Mouse (Mus musculus) thymus, postnatal 25 days (tissue): ENCODE results near the gene Pcnt.

Experiments used
- DNase-seq: peaks from one replicate; pipeline ENCODE4 v3.0.0; 2022

Gene Pcnt

DNA sequence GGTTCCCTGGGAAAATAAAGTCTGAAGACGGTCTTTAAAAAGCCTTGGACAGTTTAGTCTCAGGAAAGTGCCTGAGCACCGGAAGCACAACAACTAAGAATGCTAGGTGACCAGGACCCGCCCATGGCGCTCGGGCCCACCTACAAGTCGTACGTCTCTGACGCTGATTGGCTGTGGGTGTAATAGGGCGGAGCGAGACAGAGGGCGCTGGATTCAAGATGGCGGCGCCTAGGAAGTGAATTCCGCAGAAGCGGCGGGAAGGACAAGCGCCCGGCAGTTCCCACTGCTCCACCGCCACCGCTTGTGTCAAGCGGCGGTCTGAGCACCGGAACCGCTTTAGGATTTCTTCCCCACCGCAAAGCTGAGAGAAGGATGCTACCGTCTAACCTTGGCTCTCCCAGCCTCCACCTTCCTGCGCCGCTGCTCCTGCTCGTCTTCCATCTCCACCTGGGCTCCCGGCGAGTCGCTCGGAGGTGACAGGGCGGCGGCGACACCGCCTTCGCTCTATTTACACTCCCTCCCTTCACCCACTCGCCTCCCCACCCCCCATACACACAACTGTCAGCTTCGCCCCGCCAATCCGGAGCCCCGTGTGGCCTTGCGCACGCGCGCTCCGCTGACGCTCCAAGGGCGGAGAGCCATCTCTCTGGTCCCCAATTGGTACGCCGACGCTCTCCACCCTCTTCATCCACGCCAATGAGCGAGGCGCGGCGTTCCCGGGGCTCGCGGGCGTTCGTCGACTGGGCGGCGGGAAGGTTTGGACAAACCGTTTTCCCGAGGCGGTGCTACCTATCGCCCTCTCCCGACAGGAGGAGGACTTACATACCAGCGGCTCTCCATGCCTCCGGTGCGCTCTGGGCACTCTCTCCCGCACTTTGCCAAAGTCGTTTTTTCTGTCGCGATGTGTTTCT lies at the start of gene Pcnt:
TSS of gene Pcnt (minus strand) at position 609 of the 911 bp plus-strand sequence.
- DNase-seq = peak; percentile 98

DNA sequence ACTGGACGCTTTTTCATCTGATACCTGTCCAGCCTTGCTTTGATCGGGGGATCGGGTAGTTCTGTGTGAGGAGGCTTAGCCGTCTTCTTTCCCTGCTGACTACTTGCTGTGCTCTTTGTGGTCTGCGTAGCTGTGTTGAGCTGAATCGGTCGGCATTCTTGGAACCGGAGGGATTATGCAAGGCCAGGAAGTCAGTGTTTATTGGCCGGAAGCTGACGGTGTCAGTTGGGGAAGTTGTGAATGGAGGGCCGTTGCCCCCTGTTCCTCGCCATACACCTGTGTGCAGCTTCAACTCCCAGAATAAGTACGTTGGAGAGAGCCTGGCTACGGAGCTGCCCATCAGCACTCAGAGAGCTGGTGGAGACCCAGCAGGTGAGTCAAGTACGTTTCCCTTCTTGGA lies 46.6 kb upstream of the Pcnt start:
- DNase-seq = no peak

GRCm38 (mm10) chr10:76488265-76488664 lies 45.7 kb upstream of the Pcnt start:
- no peak for DNase-seq

- DNase-seq = no peak
Observed at GRCm38 (mm10) chr10:76486302-76486701, 43.7 kb upstream of the Pcnt start.

- no peak for DNase-seq
Observed at GRCm38 (mm10) chr10:76481480-76481879, 38.9 kb upstream of the Pcnt start.

DNA sequence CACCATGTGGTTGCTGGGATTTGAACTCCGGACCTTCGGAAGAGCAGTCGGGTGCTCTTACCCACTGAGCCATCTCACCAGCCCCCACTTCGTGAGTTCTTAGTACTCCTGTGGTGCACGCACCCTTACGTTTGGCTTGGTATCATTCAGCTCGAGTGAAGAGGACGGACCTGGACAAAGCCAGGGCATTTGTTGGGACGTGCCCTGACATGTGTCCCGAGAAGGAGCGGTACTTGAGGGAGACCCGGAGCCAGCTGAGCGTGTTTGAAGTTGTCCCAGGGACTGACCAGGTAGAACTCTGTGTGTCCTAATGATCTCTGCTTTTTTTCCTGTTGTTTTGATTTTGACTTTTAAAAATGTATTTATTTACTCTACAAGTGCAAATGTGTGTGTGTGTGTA lies 38.3 kb upstream of the Pcnt start:
- no peak for DNase-seq

DNA sequence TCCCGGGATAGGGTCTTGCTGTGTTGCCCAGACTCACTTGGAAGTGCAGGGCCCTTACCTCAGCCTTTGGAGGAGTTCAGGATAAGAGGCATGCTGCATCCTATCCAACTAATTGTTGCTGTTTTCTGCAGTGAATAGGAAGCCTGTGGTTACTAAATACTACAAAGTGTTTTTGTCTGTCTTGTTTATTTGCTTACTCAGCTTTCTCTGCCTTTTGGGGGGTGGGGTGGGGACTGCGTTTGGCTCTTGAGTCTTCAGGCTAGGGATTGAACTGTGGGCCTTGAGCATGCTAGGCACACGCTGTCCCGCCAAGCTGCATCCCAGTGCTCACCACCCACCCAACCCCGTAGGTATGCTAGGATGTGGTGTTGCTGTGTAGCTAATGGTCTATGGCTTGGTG lies 31.2 kb upstream of the Pcnt start:
- DNase-seq = no peak

DNA sequence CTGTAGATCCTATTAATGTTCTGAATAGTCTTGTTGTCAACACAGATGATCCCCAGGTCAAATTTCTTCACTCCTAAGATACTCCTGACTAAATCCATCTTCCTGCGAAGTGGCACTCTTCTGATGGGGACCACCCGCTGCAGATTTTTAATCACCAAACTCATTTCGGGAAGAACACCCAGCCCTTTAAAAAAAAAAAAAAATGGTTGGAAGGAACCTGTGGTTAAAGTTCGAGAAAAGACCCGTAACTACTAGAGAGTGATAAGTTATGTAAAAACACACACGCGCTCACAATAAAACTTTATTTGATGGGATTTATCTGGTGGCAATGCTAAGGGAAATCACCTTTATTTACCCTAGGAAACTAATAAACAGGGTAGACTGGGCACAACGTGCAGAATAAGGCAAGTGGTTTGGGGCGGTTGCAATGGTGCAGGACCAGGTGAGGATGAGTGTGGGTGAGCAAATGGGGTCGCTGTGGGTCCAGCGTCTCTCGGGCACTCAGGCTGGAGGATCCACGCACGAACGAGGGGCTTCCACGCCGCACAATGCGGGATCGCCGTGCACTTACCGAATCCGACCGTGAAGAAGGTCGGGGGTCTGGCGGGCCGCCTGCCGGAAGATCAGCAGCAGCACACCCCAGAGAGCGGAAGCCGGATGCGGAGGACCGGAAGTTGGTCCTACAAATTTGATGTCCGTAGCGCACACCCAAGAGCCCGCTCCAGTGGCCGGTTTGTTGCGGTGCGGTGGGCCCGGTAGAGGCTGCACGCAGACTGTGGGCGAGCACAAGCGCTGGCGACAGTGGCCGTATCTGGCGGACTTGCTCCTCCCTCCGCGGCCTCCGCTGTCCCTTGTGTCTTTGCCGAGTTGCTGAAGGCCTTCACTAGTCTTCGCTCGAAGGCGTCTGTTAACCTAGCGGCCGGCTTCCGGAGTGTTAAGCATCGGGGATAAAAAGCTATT lies 25.9 kb upstream of the Pcnt start, which contains the start of the genes Mcm3ap and Ybey:
TSS of gene Mcm3ap (plus strand) at position 725 of the 960 bp plus-strand sequence.
TSS of gene Ybey (minus strand) at position 912 of the 960 bp plus-strand sequence.
- peak; percentile 88 for DNase-seq

- no peak for DNase-seq
Observed at GRCm38 (mm10) chr10:76462721-76463120, 20.1 kb upstream of the Pcnt start.

GRCm38 (mm10) chr10:76462312-76462711 lies 19.7 kb upstream of the Pcnt start:
- DNase-seq = no peak

- DNase-seq = no peak
Observed at GRCm38 (mm10) chr10:76461255-76461654, 18.7 kb upstream of the Pcnt start.

DNA sequence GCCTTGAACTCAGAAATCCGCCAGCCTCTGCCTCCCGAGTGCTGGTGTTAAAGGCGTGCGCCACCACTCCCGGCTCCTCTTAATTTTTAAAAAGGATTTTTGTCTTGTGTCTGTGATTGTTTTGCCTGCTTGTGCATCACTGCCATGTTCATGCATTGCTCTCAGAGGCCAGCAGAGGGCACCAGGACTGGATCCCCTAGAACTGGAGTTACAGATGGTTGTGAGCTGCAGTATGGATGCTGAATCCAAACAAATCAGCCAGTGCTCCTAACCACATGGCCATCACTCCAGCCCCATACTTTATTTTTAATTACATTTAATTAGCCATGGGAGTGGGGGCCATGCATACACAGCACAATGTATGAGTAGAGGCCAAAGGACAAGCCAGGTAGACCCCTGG lies 12.7 kb upstream of the Pcnt start:
- DNase-seq = peak; percentile 44

DNA sequence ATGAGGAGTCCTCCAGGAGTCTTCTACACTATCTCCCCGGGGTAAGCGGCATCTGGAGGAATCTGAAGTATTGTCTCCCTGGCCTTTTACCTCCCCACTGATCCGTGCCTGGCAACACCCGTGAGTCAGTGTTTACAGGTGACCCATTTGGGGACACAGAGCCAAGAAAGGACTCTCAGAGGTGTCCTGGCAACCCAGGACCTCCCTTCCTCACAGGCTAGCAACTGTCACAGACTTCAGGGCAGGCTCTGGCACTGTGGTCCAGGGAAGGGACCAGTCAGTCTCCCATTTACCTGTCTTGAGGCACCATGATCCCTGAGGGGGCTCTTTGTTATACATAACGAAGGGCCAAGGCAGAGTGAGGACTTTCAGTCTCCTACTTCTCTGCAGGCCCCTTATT lies 6.3 kb upstream of the Pcnt start, which contains the start of gene 2610028H24Rik:
TSS of gene 2610028H24Rik (plus strand) at position 231 of the 400 bp plus-strand sequence.
- no peak for DNase-seq

DNA sequence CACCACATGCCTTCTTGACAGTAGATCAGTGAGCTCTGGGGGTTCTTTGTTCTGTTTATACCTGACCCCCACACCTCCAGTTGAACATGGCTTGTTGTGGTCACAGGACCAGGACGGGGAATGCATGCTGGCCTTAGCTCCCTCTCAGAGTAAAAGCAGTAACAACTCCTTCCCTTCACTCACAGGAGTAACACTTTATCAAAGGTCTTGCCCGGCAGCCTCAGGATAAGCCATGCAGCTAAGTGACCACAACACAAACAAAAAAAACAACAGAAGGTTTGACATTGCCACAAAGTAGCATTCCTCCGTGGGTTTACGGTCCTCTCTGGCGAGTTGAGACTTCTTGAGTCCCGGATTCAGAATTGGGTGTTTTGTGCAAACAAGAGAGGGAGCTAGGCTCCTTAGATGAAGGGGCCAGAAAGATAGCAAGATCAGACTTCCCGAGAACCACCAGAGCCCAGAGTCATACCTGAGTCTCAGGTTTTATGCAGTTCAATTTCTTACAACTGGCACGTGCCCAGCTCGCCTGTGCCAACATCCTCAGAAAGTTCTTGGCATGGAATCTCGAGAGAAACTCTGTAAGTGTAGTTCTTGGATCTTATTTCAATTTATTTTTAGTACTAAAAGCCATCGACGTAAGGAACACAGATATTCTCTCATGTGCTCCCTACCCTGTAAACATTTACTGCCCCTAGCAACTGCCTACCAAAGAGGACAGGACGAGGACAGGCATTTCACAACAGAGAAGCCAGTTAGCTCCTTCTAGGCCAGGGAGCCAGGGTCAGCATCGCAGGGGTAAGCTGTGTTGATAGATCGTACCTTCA lies 5.0 kb upstream of the Pcnt start:
- no peak for DNase-seq

GRCm38 (mm10) chr10:76445996-76446681 lies 3.6 kb upstream of the Pcnt start:
- no peak for DNase-seq

- no peak for DNase-seq
Observed at GRCm38 (mm10) chr10:76440281-76440680, 2.3 kb downstream of the Pcnt start, which contains the start of gene AC141477.1. Gene AC141477.1, minus strand, starts transcription at chr10:76440444.

GRCm38 (mm10) chr10:76439107-76439890 lies 3.3 kb downstream of the Pcnt start:
- no peak for DNase-seq

- no peak for DNase-seq
Observed at GRCm38 (mm10) chr10:76433925-76434324, 8.7 kb downstream of the Pcnt start.

DNA sequence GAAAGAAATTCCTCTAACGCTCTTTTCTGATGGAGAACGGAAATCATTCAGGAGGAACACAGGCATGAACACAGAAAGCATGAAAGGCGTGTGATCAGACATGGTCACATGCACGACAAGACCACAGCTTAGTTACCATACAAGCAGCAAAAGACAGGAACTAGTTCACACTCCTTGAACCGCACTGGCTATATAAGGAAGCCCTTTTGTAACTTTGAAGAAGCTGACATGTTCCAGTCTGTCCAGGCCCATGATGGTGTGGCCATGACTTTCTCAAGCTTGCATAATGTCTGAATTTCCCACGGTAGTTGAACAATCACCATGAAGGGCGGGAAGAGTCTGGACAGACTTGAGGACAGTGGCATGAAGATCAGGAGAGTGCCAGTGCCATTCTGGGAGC lies 16.9 kb downstream of the Pcnt start:
- DNase-seq = no peak

- DNase-seq = no peak
Observed at GRCm38 (mm10) chr10:76416811-76417210, 25.8 kb downstream of the Pcnt start.

GRCm38 (mm10) chr10:76408520-76408919 lies 34.1 kb downstream of the Pcnt start:
- DNase-seq = no peak
